ENCODE assay signal across 16 mouse cellular contexts in genomic region chr2:92353402-92353801, GRCm38 (mm10). TPM values are rescaled to one million over a fixed set of nuclear protein-coding genes. Genes with fewer than 3 reads are reported as not detected.
DNase-seq lines count a peak whose midpoint lies in the region; ATAC-seq and TF ChIP-seq lines count a peak whose summit lies in the region.
"Had no signal": no experiment of that assay in that cellular context is flagged by ENCODE, and none has a peak within 500 bp of the region (broad histone marks: within the 10 kb centered on the region; RNA-seq: fewer than 3 reads in every experiment).

No protein-coding gene starts in this region.

- no peak for TF ChIP-seq CTCF in forebrain, postnatal 0 days (IDR thresholded peaks at IDR 0.05; ENCODE audit: low read depth)

- H3K9me3 ChIP-seq in forebrain, postnatal 0 days (ENCODE audit: low read length), result no peaks in the 10 kb centered on the region
- H3K9me3 ChIP-seq in forebrain, embryonic 15.5 days, result no peaks in the 10 kb centered on the region
- H3K9me3 ChIP-seq in midbrain, embryonic 11.5 days (ENCODE audit: control insufficient read depth, low read length), result no peaks in the 10 kb centered on the region
- no peaks in the 10 kb centered on the region for H3K9me3 ChIP-seq in midbrain, embryonic 14.5 days (ENCODE audit: control insufficient read depth, low read length)
- no peaks in the 10 kb centered on the region for H3K9me3 ChIP-seq in embryonic facial prominence, embryonic 13.5 days
- H3K9me3 ChIP-seq: forebrain, embryonic 12.5 days; heart, embryonic 10.5 days; hindbrain, embryonic 15.5 days had no signal

- peak; percentile 60 for ATAC-seq in forebrain, postnatal 0 days
- no peak for ATAC-seq in forebrain, embryonic 15.5 days (replicated peaks)
- ATAC-seq in midbrain, embryonic 11.5 days (ENCODE audit: low FRiP score), result peak; percentile 63; the same call in 1 of the 2 replicates
- no peak for ATAC-seq in midbrain, embryonic 14.5 days (ENCODE audit: low FRiP score, low TSS enrichment)
- ATAC-seq in embryonic facial prominence, embryonic 13.5 days (ENCODE audit: insufficient number of reproducible peaks, insufficient read depth, low FRiP score, low TSS enrichment, low read depth), result 0 out of 2 replicates have a peak, but pooled peaks have one; percentile 26
- ATAC-seq: inflammation-experienced regulatory T-cells, adult 6 months had no signal

- DNase-seq in forebrain, postnatal 0 days, result no peak
- DNase-seq in midbrain, embryonic 11.5 days (ENCODE audit: low spot score, missing footprints), result no peak
- DNase-seq in midbrain, embryonic 14.5 days, result no peak
- DNase-seq in c-Kit-positive CD71-positive TER-119-positive erythroid progenitor cells, embryonic 14.5 days (ENCODE audit: low spot score), result no peak
- DNase-seq in spleen, postnatal 36 days (ENCODE audit: low spot score in 2 of 2), result no peak
- DNase-seq: cerebellum, adult 2 months; cerebellum, postnatal 10 days; gastrocnemius, postnatal 36 days; heart, postnatal 10 days had no signal

- H3K4me2 ChIP-seq in forebrain, postnatal 0 days (ENCODE audit: low read depth), result no peak overlapping the region
- no peak overlapping the region for H3K4me2 ChIP-seq in forebrain, embryonic 15.5 days (replicated peaks)
- no peak overlapping the region for H3K4me2 ChIP-seq in midbrain, embryonic 11.5 days
- no peak overlapping the region for H3K4me2 ChIP-seq in midbrain, embryonic 14.5 days (ENCODE audit: low read length)
- no peak overlapping the region for H3K4me2 ChIP-seq in embryonic facial prominence, embryonic 13.5 days
- H3K4me2 ChIP-seq: forebrain, embryonic 12.5 days; hindbrain, embryonic 15.5 days had no signal

- no peaks in the 10 kb centered on the region for H3K27me3 ChIP-seq in forebrain, postnatal 0 days (ENCODE audit: insufficient read depth, low read length)
- no peaks in the 10 kb centered on the region for H3K27me3 ChIP-seq in forebrain, embryonic 15.5 days
- H3K27me3 ChIP-seq in midbrain, embryonic 11.5 days (ENCODE audit: control insufficient read depth, insufficient read depth, low read length), result no peaks in the 10 kb centered on the region
- no peaks in the 10 kb centered on the region for H3K27me3 ChIP-seq in midbrain, embryonic 14.5 days (ENCODE audit: control insufficient read depth, insufficient read depth, low read length)
- no peaks in the 10 kb centered on the region for H3K27me3 ChIP-seq in embryonic facial prominence, embryonic 13.5 days
- H3K27me3 ChIP-seq: forebrain, embryonic 12.5 days; hindbrain, embryonic 15.5 days had no signal

- no peak overlapping the region for H3K4me3 ChIP-seq in forebrain, postnatal 0 days (ENCODE audit: low read depth, low read length)
- H3K4me3 ChIP-seq in forebrain, embryonic 15.5 days, result no peak overlapping the region
- H3K4me3 ChIP-seq in midbrain, embryonic 11.5 days (ENCODE audit: low read depth, low read length), result no peak overlapping the region
- H3K4me3 ChIP-seq in midbrain, embryonic 14.5 days (replicated peaks; ENCODE audit: low read depth, low read length), result no peak overlapping the region
- no peak overlapping the region for H3K4me3 ChIP-seq in embryonic facial prominence, embryonic 13.5 days
- H3K4me3 ChIP-seq: forebrain, embryonic 12.5 days; heart, embryonic 10.5 days; hindbrain, embryonic 15.5 days had no signal

- H3K9ac ChIP-seq in forebrain, postnatal 0 days, result no peak overlapping the region
- H3K9ac ChIP-seq in forebrain, embryonic 15.5 days (replicated peaks), result no peak overlapping the region
- H3K9ac ChIP-seq in midbrain, embryonic 11.5 days (ENCODE audit: low read length), result no peak overlapping the region
- H3K9ac ChIP-seq in midbrain, embryonic 14.5 days (replicated peaks; ENCODE audit: low read length), result no peak overlapping the region
- no peak overlapping the region for H3K9ac ChIP-seq in embryonic facial prominence, embryonic 13.5 days
- H3K9ac ChIP-seq: forebrain, embryonic 12.5 days; hindbrain, embryonic 15.5 days had no signal

- H3K36me3 ChIP-seq in forebrain, postnatal 0 days (ENCODE audit: insufficient read depth), result peaks cover 51% of the 10 kb centered on the region
- peaks cover 56% of the 10 kb centered on the region for H3K36me3 ChIP-seq in forebrain, embryonic 15.5 days
- H3K36me3 ChIP-seq in midbrain, embryonic 11.5 days (ENCODE audit: control insufficient read depth, insufficient read depth, low read length), result peaks cover 14% of the 10 kb centered on the region; the same call in 1 of the 2 replicates
- H3K36me3 ChIP-seq in midbrain, embryonic 14.5 days (ENCODE audit: control insufficient read depth, insufficient read depth, low read length), result peaks cover 67% of the 10 kb centered on the region
- H3K36me3 ChIP-seq in embryonic facial prominence, embryonic 13.5 days, result peaks cover 79% of the 10 kb centered on the region

- H3K27ac ChIP-seq in forebrain, postnatal 0 days (ENCODE audit: low read depth, low read length), result no peak overlapping the region
- no peak overlapping the region for H3K27ac ChIP-seq in forebrain, embryonic 15.5 days (replicated peaks)
- no peak overlapping the region; the same call in 1 of the 2 replicates for H3K27ac ChIP-seq in midbrain, embryonic 11.5 days (ENCODE audit: low read depth, low read length)
- H3K27ac ChIP-seq in midbrain, embryonic 14.5 days (replicated peaks; ENCODE audit: low read depth, low read length), result no peak overlapping the region; the same call in 1 of the 2 replicates
- no peak overlapping the region for H3K27ac ChIP-seq in embryonic facial prominence, embryonic 13.5 days
- H3K27ac ChIP-seq: forebrain, embryonic 12.5 days; heart, embryonic 10.5 days; hindbrain, embryonic 15.5 days had no signal

- H3K4me1 ChIP-seq in forebrain, postnatal 0 days (ENCODE audit: insufficient read depth), result no peaks in the 10 kb centered on the region
- no peaks in the 10 kb centered on the region for H3K4me1 ChIP-seq in forebrain, embryonic 15.5 days
- peaks cover 6% of the 10 kb centered on the region; the same call in 1 of the 2 replicates for H3K4me1 ChIP-seq in midbrain, embryonic 11.5 days (ENCODE audit: control insufficient read depth, insufficient read depth, low read length)
- H3K4me1 ChIP-seq in midbrain, embryonic 14.5 days (ENCODE audit: control insufficient read depth, insufficient read depth, low read length), result no peaks in the 10 kb centered on the region
- no peaks in the 10 kb centered on the region for H3K4me1 ChIP-seq in embryonic facial prominence, embryonic 13.5 days
- H3K4me1 ChIP-seq: hindbrain, embryonic 15.5 days had no signal

- 25% methylated on average over 5 of the region's 5 CpGs for WGBS in forebrain, postnatal 0 days
- 19% methylated on average over 5 of the region's 5 CpGs for WGBS in forebrain, embryonic 15.5 days
- WGBS in midbrain, embryonic 11.5 days, result 24% methylated on average over 5 of the region's 5 CpGs
- 17% methylated on average over 5 of the region's 5 CpGs for WGBS in midbrain, embryonic 14.5 days
- WGBS in embryonic facial prominence, embryonic 13.5 days, result 66% methylated on average over 5 of the region's 5 CpGs

RNA-seq across cellular contexts. Expression of gene Pex16, which starts 21.1 kb away (rescaled TPM):
- total RNA-seq in forebrain, postnatal 0 days (2014; rRNA removed), result 33.5 and 41.1 TPM in 2 replicates
- 53.2 and 53.7 TPM in 2 replicates for polyA plus RNA-seq in forebrain, postnatal 0 days (2015; fragmentation: Nextera tagmentation; extraction: Ambion mirVana)
- polyA plus RNA-seq in forebrain, embryonic 15.5 days (2015; fragmentation: Nextera tagmentation; extraction: Ambion mirVana), result 36.8 and 41.2 TPM in 2 replicates
- 17.7 and 20.0 TPM in 2 replicates for polyA plus RNA-seq in midbrain, embryonic 11.5 days (2014; fragmentation: Nextera tagmentation; extraction: Ambion mirVana)
- 35.4 and 41.6 TPM in 2 replicates for polyA plus RNA-seq in midbrain, embryonic 14.5 days (2014; fragmentation: Nextera tagmentation; extraction: Ambion mirVana)
- polyA plus RNA-seq in embryonic facial prominence, embryonic 13.5 days (2015; fragmentation: Nextera tagmentation; extraction: Ambion mirVana), result 20.4 and 20.9 TPM in 2 replicates

RNA-seq across cellular contexts. Expression of gene Large2, which starts 21.3 kb away (rescaled TPM):
- total RNA-seq in forebrain, postnatal 0 days (2014; rRNA removed), result 0.10 and 1.8 TPM in 2 replicates
- polyA plus RNA-seq in forebrain, postnatal 0 days (2015; fragmentation: Nextera tagmentation; extraction: Ambion mirVana), result 1.1 and 1.5 TPM in 2 replicates
- 1.5 and 2.6 TPM in 2 replicates for polyA plus RNA-seq in forebrain, embryonic 15.5 days (2015; fragmentation: Nextera tagmentation; extraction: Ambion mirVana)
- polyA plus RNA-seq in midbrain, embryonic 11.5 days (2014; fragmentation: Nextera tagmentation; extraction: Ambion mirVana), result 8.9 and 10.6 TPM in 2 replicates
- 1.5 and 1.6 TPM in 2 replicates for polyA plus RNA-seq in midbrain, embryonic 14.5 days (2014; fragmentation: Nextera tagmentation; extraction: Ambion mirVana)
- 15.2 and 16.9 TPM in 2 replicates for polyA plus RNA-seq in embryonic facial prominence, embryonic 13.5 days (2015; fragmentation: Nextera tagmentation; extraction: Ambion mirVana)
- total RNA-seq: MEL had no signal

RNA-seq across cellular contexts. Expression of gene 1700029I15Rik, which starts 28.9 kb away (rescaled TPM):
- 2.3 and 2.6 TPM in 2 replicates for total RNA-seq in forebrain, postnatal 0 days (2014; rRNA removed)
- polyA plus RNA-seq in forebrain, postnatal 0 days (2015; fragmentation: Nextera tagmentation; extraction: Ambion mirVana), result 2.4 and 3.1 TPM in 2 replicates
- 6.8 and 10.6 TPM in 2 replicates for polyA plus RNA-seq in forebrain, embryonic 15.5 days (2015; fragmentation: Nextera tagmentation; extraction: Ambion mirVana)
- polyA plus RNA-seq in midbrain, embryonic 11.5 days (2014; fragmentation: Nextera tagmentation; extraction: Ambion mirVana), result 1.5 and 2.0 TPM in 2 replicates
- polyA plus RNA-seq in midbrain, embryonic 14.5 days (2014; fragmentation: Nextera tagmentation; extraction: Ambion mirVana), result 3.9 and 5.6 TPM in 2 replicates
- polyA plus RNA-seq in embryonic facial prominence, embryonic 13.5 days (2015; fragmentation: Nextera tagmentation; extraction: Ambion mirVana), result 2.5 and 4.0 TPM in 2 replicates

RNA-seq across cellular contexts. Expression of gene Mapk8ip1, which starts 47.7 kb away (rescaled TPM):
- total RNA-seq in forebrain, postnatal 0 days (2014; rRNA removed), result 223 and 225 TPM in 2 replicates
- polyA plus RNA-seq in forebrain, postnatal 0 days (2015; fragmentation: Nextera tagmentation; extraction: Ambion mirVana), result 129 and 150 TPM in 2 replicates
- 119 and 120 TPM in 2 replicates for polyA plus RNA-seq in forebrain, embryonic 15.5 days (2015; fragmentation: Nextera tagmentation; extraction: Ambion mirVana)
- 34.5 and 37.1 TPM in 2 replicates for polyA plus RNA-seq in midbrain, embryonic 11.5 days (2014; fragmentation: Nextera tagmentation; extraction: Ambion mirVana)
- 62.4 and 117 TPM in 2 replicates for polyA plus RNA-seq in midbrain, embryonic 14.5 days (2014; fragmentation: Nextera tagmentation; extraction: Ambion mirVana)
- polyA plus RNA-seq in embryonic facial prominence, embryonic 13.5 days (2015; fragmentation: Nextera tagmentation; extraction: Ambion mirVana), result 22.0 and 23.9 TPM in 2 replicates

Comparison
In these comparisons a context has a peak if more than half of its experiments do, and no peak if none do; other contexts are left out.
1. ATAC-seq: peak in forebrain, postnatal 0 days (single experiment), midbrain, embryonic 11.5 days (single experiment) and embryonic facial prominence, embryonic 13.5 days (single experiment); none in forebrain, embryonic 15.5 days (single experiment) and midbrain, embryonic 14.5 days (single experiment).